Mouse (Mus musculus): ENCODE data around the gene Adamtsl3.

Gene Adamtsl3

GRCm38 (mm10) chr7:82422561-82422960 lies 87.1 kb downstream of the Adamtsl3 start:
- no peak for DNase-seq (ENCODE audit: low spot score in 2 of 2)

- no peak for DNase-seq (ENCODE audit: low spot score in 2 of 2)
Observed at GRCm38 (mm10) chr7:82423602-82424001, 88.1 kb downstream of the Adamtsl3 start.

GRCm38 (mm10) chr7:82424281-82424680 lies 88.8 kb downstream of the Adamtsl3 start:
- DNase-seq (ENCODE audit: low spot score in 2 of 2), result no peak

- DNase-seq (ENCODE audit: low spot score in 2 of 2), result no peak
Observed at GRCm38 (mm10) chr7:82425374-82425773, 89.9 kb downstream of the Adamtsl3 start.

- no peak for DNase-seq (ENCODE audit: low spot score in 2 of 2)
Observed at GRCm38 (mm10) chr7:82429447-82429846, 94.0 kb downstream of the Adamtsl3 start.

GRCm38 (mm10) chr7:82431572-82431971 lies 96.1 kb downstream of the Adamtsl3 start:
- DNase-seq (ENCODE audit: low spot score in 2 of 2), result no peak

GRCm38 (mm10) chr7:82433226-82433625 lies 97.7 kb downstream of the Adamtsl3 start:
- DNase-seq (ENCODE audit: low spot score in 2 of 2), result no peak

GRCm38 (mm10) chr7:82458376-82458775 lies 122.9 kb downstream of the Adamtsl3 start:
- DNase-seq (ENCODE audit: low spot score in 2 of 2), result no peak

- DNase-seq (ENCODE audit: low spot score in 2 of 2), result no peak
Observed at GRCm38 (mm10) chr7:82462921-82463523, 127.5 kb downstream of the Adamtsl3 start.

- no peak for DNase-seq (ENCODE audit: low spot score in 2 of 2)
Observed at GRCm38 (mm10) chr7:82464364-82464763, 128.9 kb downstream of the Adamtsl3 start.

- DNase-seq (ENCODE audit: low spot score in 2 of 2), result no peak
Observed at GRCm38 (mm10) chr7:82465437-82465836, 129.9 kb downstream of the Adamtsl3 start.

- DNase-seq (ENCODE audit: low spot score in 2 of 2), result no peak
Observed at GRCm38 (mm10) chr7:82476441-82477221, 141.1 kb downstream of the Adamtsl3 start.

GRCm38 (mm10) chr7:82478461-82478860 lies 143.0 kb downstream of the Adamtsl3 start:
- no peak for DNase-seq (ENCODE audit: low spot score in 2 of 2)

- no peak for DNase-seq (ENCODE audit: low spot score in 2 of 2)
Observed at GRCm38 (mm10) chr7:82478861-82479755, 143.6 kb downstream of the Adamtsl3 start.

GRCm38 (mm10) chr7:82483426-82483825 lies 147.9 kb downstream of the Adamtsl3 start:
- DNase-seq (ENCODE audit: low spot score in 2 of 2), result no peak

- no peak for DNase-seq (ENCODE audit: low spot score in 2 of 2)
Observed at GRCm38 (mm10) chr7:82484834-82485233, 149.3 kb downstream of the Adamtsl3 start.

- no peak for DNase-seq (ENCODE audit: low spot score in 2 of 2)
Observed at GRCm38 (mm10) chr7:82485344-82485954, 150.0 kb downstream of the Adamtsl3 start.

GRCm38 (mm10) chr7:82491018-82491417 lies 155.5 kb downstream of the Adamtsl3 start:
- DNase-seq (ENCODE audit: low spot score in 2 of 2), result no peak

- no peak for DNase-seq (ENCODE audit: low spot score in 2 of 2)
Observed at GRCm38 (mm10) chr7:82492881-82493280, 157.4 kb downstream of the Adamtsl3 start.

GRCm38 (mm10) chr7:82494220-82494619 lies 158.7 kb downstream of the Adamtsl3 start:
- DNase-seq (ENCODE audit: low spot score in 2 of 2), result no peak

GRCm38 (mm10) chr7:82497064-82497463 lies 161.6 kb downstream of the Adamtsl3 start:
- DNase-seq (ENCODE audit: low spot score in 2 of 2), result no peak

GRCm38 (mm10) chr7:82501306-82501705 lies 165.8 kb downstream of the Adamtsl3 start:
- peak; percentile 51 to 76 for DNase-seq (ENCODE audit: low spot score in 2 of 2)
